Mouse (Mus musculus) heart, adult 2 months (tissue): ENCODE results near the gene Ptgs1.

Source experiments
- CTCF ChIP-seq: fragments of 200-600 bp; IDR thresholded peaks from 2 replicates; pipeline ENCODE4 v1.8.1; 2022; ENCODE audit warnings: antibody characterized with exemption, mild to moderate bottlenecking, moderate library complexity
- EP300 ChIP-seq: fragments of 200-500 bp; IDR thresholded peaks from 2 replicates; pipeline ENCODE4 v1.6.1; 2011; ENCODE audit warnings: low read depth, low read length, control low read depth; ENCODE audit not compliant: insufficient read depth
- POLR2A ChIP-seq: fragments of 200-500 bp; IDR thresholded peaks from 2 replicates; pipeline ENCODE4 v1.6.1; 2011; ENCODE audit warnings: mild to moderate bottlenecking, low read depth, low read length, control low read depth; ENCODE audit not compliant: insufficient read depth

- no peak for TF ChIP-seq POLR2A
- no peak for TF ChIP-seq CTCF
- no peak for TF ChIP-seq EP300
Observed at GRCm38 (mm10) chr2:36191098-36191941, 38.9 kb upstream of the Ptgs1 start.
